10 mouse cellular contexts compared by ENCODE assay signal in the genomic region with DNA sequence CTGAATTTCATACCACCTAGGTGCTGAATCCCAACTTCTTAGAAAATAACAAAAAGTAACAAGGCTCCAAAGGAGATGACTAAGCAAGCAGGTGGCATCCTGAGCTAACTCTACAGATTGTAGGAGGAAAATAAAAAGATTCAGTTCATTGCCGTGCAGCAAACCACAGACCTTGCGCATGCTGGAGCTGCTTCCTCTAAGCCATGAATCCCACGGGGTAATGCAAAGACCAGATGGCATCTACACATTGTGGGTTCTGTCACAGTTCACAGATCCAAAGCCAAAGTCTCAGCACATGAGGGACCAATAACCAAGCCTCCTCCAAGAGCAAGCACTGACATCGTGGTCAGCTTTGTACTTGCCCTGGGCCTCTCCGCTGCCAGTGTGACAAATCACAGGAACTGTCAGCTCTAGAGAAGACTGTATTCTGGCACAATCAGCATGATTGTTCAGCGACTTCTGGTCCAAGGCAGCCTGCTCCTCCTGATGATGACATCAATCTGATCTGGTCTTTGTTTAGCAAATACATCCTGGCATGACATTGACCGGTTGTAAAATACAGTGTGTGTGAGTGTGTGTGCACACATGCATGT.
DNase-seq lines count a peak whose midpoint lies in the region; ATAC-seq and TF ChIP-seq lines count a peak whose summit lies in the region.
"Had no signal": no experiment of that assay in that cellular context is flagged by ENCODE, and none has a peak within 500 bp of the region (broad histone marks: within the 10 kb centered on the region; RNA-seq: fewer than 3 reads in every experiment).

No protein-coding gene starts in this region.

- no peaks in the 10 kb centered on the region for H3K36me3 ChIP-seq in embryonic facial prominence, embryonic 11.5 days (replicated peaks; ENCODE audit: control insufficient read depth, insufficient read depth, low read depth, low read length)
- H3K36me3 ChIP-seq: liver, embryonic 12.5 days had no signal

- no peak for TF ChIP-seq CTCF in left cerebral cortex, adult 2 months (IDR thresholded peaks at IDR 0.05)

- H3K9me3 ChIP-seq in embryonic facial prominence, embryonic 11.5 days (replicated peaks; ENCODE audit: control insufficient read depth, low read length): no peaks in the 10 kb centered on the region
- H3K9me3 ChIP-seq: liver, embryonic 12.5 days had no signal

- H3K27me3 ChIP-seq in embryonic facial prominence, embryonic 11.5 days (ENCODE audit: control insufficient read depth, insufficient read depth, low read length): no peaks in the 10 kb centered on the region
- H3K27me3 ChIP-seq: liver, embryonic 12.5 days had no signal

- no peaks in the 10 kb centered on the region for H3K4me1 ChIP-seq in embryonic facial prominence, embryonic 11.5 days (ENCODE audit: control insufficient read depth, insufficient read depth, low read length)
- H3K4me1 ChIP-seq: liver, embryonic 12.5 days had no signal

- DNase-seq in frontal cortex, postnatal 25 days (ENCODE audit: low spot score in 2 of 2): no peak
- peak; percentile 2 to 40 for DNase-seq in left cerebral cortex, adult 9 months (ENCODE audit: low spot score in 2 of 2)
- no peak for DNase-seq in left cerebral cortex, adult 2 months (ENCODE audit: extremely low spot score in 1 of 2, low spot score in 2 of 2)
- peak; percentile 35 for DNase-seq in Muller cell, postnatal 12 days (ENCODE audit: inconsistent ontology term)
- peak; percentile 13 for DNase-seq in embryonic facial prominence, embryonic 11.5 days (ENCODE audit: low spot score)
- no peak for DNase-seq in yolk sac, embryonic 10.5 days (ENCODE audit: low spot score)
- DNase-seq: kidney, postnatal 14 days had no signal

- intact Hi-C loops in left cerebral cortex, adult 2 months (cut with DNase I): no loop called here

- no peak overlapping the region for H3K4me3 ChIP-seq in left cerebral cortex, adult 2 months
- H3K4me3 ChIP-seq in embryonic facial prominence, embryonic 11.5 days (ENCODE audit: low read depth, low read length): no peak overlapping the region
- H3K4me3 ChIP-seq: liver, embryonic 12.5 days had no signal

- WGBS in embryonic facial prominence, embryonic 11.5 days: 56% methylated on average over 7 of the region's 7 CpGs

- no peak overlapping the region for H3K4me2 ChIP-seq in embryonic facial prominence, embryonic 11.5 days (ENCODE audit: low read depth, low read length)
- H3K4me2 ChIP-seq: liver, embryonic 12.5 days had no signal

- H3K9ac ChIP-seq in embryonic facial prominence, embryonic 11.5 days (replicated peaks; ENCODE audit: low read length): no peak overlapping the region
- H3K9ac ChIP-seq: liver, embryonic 12.5 days had no signal

- peak; percentile 81 for ATAC-seq in frontal cortex, adult (ENCODE audit: low TSS enrichment)
- ATAC-seq in embryonic facial prominence, embryonic 11.5 days (replicated peaks; ENCODE audit: insufficient number of reproducible peaks, low FRiP score, low TSS enrichment, low read depth): 0 out of 2 replicates have a peak, but pooled peaks have one; percentile 44
- no peak for ATAC-seq in erythroid progenitor cell, adult 5-6 weeks (replicated peaks; ENCODE audit: low FRiP score, poor library complexity, severe bottlenecking)
- ATAC-seq: liver, embryonic 12.5 days had no signal

- no peak overlapping the region for H3K27ac ChIP-seq in left cerebral cortex, adult 2 months
- no peak overlapping the region for H3K27ac ChIP-seq in embryonic facial prominence, embryonic 11.5 days (replicated peaks; ENCODE audit: low read depth, low read length)
- H3K27ac ChIP-seq: liver, embryonic 12.5 days had no signal

Comparison
In these comparisons a context has a peak if more than half of its experiments do, and no peak if none do; other contexts are left out.
1. DNase-seq: peak in left cerebral cortex, adult 9 months (2 of 2), Muller cell, postnatal 12 days (single experiment) and embryonic facial prominence, embryonic 11.5 days (single experiment); none in frontal cortex, postnatal 25 days (0 of 2), left cerebral cortex, adult 2 months (0 of 2) and yolk sac, embryonic 10.5 days (single experiment).